Mouse (Mus musculus): ENCODE data around the gene Myo10. TPM values are rescaled to one million over a fixed set of nuclear protein-coding genes. Genes with fewer than 3 reads are reported as not detected.
A peak's percentile ranks its signal among the peaks of the same experiment; 100 is the strongest.
"Not testable (repeated sequence)": the region's sequence is repeated elsewhere in the genome, so short reads cannot be mapped to it uniquely, and the experiment has no call there.

Myo10 gene
- polyA plus RNA-seq, 1 experiment from 2014 or later: 24.4 TPM

DNA sequence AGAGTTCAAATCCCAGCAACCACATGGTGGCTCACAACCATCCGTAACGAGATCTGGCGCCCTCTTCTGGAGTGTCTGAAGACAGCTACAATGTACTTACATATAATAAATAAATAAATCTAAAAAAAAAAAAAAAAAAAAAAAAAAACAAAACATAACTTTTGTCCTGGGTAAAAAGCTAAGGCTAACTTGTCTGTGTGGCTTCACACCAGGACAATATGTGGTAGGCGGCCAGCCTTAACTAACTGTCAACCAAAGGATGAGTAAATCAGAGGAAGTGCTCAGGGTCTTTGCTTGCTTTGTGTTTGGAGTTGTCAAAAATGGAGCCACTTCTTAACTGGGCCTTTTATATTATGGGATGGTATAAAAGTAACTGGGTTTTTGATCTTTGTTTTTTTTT lies 95.8 kb downstream of the Myo10 start:
- H3K9ac ChIP-seq; H3K4me3 ChIP-seq (replicated peaks; ENCODE audit: low read length); H3K36me3 ChIP-seq (replicated peaks; ENCODE audit: control insufficient read depth, insufficient read depth); DNase-seq (ENCODE audit: low spot score); H3K4me2 ChIP-seq (replicated peaks); H3K9me3 ChIP-seq (ENCODE audit: control insufficient read depth, low read length); ATAC-seq (ENCODE audit: low FRiP score); H3K27ac ChIP-seq; H3K27me3 ChIP-seq (ENCODE audit: control insufficient read depth, insufficient read depth, low read length): not testable (repeated sequence)
- WGBS: 100% methylated on average over 1 of the region's 4 CpGs
- H3K4me1 ChIP-seq (replicated peaks; ENCODE audit: control insufficient read depth, insufficient read depth, low read length): peaks cover 21% of the 10 kb centered on the region

DNA sequence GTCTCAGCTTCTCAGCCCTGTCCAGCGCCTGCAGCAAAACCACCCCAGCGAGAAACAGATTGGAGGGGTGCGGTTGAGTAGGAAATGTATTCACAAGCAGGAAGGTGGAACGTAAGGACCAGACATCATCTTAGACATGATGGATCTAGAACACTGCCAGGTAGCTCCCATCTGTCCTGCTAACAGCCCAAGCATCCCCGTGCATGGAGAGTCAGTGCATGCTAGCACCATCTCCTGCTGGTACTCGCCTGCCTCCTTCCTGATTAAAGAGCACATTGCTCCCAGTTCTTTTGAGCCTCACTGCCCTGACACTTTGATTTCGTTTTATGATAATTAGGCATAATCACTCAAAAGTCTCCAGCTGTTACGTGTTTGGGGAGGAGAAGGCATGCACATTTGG lies 96.9 kb downstream of the Myo10 start:
- WGBS: 68% methylated on average over 8 of the region's 8 CpGs
- peaks cover 11% of the 10 kb centered on the region for H3K4me1 ChIP-seq (replicated peaks; ENCODE audit: control insufficient read depth, insufficient read depth, low read length)
- ATAC-seq (ENCODE audit: low FRiP score) (no peak), DNase-seq (ENCODE audit: low spot score) (no peak)
- H3K27me3 ChIP-seq (ENCODE audit: control insufficient read depth, insufficient read depth, low read length): no peaks in the 10 kb centered on the region
- H3K9me3 ChIP-seq (ENCODE audit: control insufficient read depth, low read length): no peaks in the 10 kb centered on the region
- H3K9ac ChIP-seq: no peak overlapping the region
- H3K4me2 ChIP-seq (replicated peaks): no peak overlapping the region
- H3K4me3 ChIP-seq (replicated peaks; ENCODE audit: low read length): no peak overlapping the region
- no peak overlapping the region for H3K27ac ChIP-seq
- no peaks in the 10 kb centered on the region for H3K36me3 ChIP-seq (replicated peaks; ENCODE audit: control insufficient read depth, insufficient read depth)

DNA sequence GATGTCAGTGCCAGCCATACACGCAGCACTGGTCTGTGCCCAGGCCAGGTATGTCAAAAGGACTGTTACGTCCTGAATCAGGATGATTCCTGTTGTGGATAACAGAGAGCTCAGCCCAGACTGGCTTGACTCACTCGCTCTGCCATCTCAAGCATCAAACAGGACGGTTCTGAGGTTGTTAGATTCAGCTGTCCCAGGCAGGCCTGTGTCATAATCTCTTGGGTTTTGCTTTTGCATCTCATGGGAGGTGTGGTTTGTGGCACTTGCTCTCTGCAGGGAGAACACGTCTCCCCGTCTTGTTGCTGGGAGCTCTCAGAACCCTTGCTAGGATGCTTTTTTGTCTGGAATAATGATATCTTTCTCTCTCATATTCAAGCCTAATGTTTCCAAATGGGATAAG lies 97.9 kb downstream of the Myo10 start:
- 89% methylated on average over 6 of the region's 6 CpGs for WGBS
- H3K27ac ChIP-seq: no peak overlapping the region
- no peak overlapping the region for H3K4me3 ChIP-seq (replicated peaks; ENCODE audit: low read length)
- no peaks in the 10 kb centered on the region for H3K9me3 ChIP-seq (ENCODE audit: control insufficient read depth, low read length)
- H3K9ac ChIP-seq: no peak overlapping the region
- H3K27me3 ChIP-seq (ENCODE audit: control insufficient read depth, insufficient read depth, low read length): no peaks in the 10 kb centered on the region
- ATAC-seq (ENCODE audit: low FRiP score): no peak
- no peak for DNase-seq (ENCODE audit: low spot score)
- no peak overlapping the region for H3K4me2 ChIP-seq (replicated peaks)
- H3K36me3 ChIP-seq (replicated peaks; ENCODE audit: control insufficient read depth, insufficient read depth): no peaks in the 10 kb centered on the region
- peaks cover 8% of the 10 kb centered on the region for H3K4me1 ChIP-seq (replicated peaks; ENCODE audit: control insufficient read depth, insufficient read depth, low read length)

DNA sequence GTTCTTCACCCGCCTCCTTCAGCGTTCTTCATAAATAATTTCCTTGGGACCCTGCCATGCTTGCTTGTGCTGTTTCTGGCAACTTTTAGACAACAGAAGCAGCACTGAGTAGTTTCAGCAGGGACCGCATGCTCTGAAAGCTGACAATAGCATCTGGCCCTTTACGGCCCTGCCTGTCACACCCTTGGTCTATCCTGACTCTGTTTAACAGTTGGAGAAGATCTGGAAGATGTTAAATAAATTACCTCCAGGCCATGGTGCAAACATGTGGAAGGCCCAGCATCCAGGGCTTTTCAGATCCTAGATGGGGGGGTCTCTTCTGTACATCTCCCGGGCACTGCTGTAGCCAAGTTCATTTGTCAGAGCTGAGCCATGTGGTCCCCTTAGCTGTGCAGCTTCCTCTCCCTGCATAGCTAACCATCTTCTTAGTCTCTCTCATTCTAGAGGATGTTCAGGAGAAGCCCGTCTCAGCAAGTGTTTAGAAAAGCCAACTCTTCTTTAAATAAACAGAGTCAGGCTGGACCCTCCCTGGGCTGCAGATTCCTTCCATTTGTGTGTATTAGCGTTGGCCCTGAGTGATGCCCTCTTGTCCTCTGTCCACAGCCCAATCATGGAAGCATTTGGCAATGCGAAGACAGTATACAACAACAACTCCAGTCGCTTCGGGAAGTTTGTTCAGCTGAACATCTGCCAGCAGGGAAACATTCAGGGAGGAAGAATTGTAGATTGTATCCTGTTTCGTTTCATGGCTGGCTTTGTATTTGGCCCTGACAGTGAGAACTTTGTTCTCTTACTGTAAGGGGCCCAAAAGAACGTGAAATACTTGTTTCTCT lies 101.2 kb downstream of the Myo10 start:
- DNase-seq (ENCODE audit: low spot score) (no peak), ATAC-seq (ENCODE audit: low FRiP score) (no peak)
- Histone ChIP-seq H3K4me2 (replicated peaks) (no peak overlapping the region), H3K4me1 (replicated peaks; ENCODE audit: control insufficient read depth, insufficient read depth, low read length) (no peaks in the 10 kb centered on the region), H3K36me3 (replicated peaks; ENCODE audit: control insufficient read depth, insufficient read depth) (no peaks in the 10 kb centered on the region), H3K27me3 (ENCODE audit: control insufficient read depth, insufficient read depth, low read length) (no peaks in the 10 kb centered on the region), H3K9ac (no peak overlapping the region), H3K27ac (no peak overlapping the region), H3K9me3 (ENCODE audit: control insufficient read depth, low read length) (no peaks in the 10 kb centered on the region), H3K4me3 (replicated peaks; ENCODE audit: low read length) (no peak overlapping the region)
- 73% methylated on average over 12 of the region's 12 CpGs for WGBS

DNA sequence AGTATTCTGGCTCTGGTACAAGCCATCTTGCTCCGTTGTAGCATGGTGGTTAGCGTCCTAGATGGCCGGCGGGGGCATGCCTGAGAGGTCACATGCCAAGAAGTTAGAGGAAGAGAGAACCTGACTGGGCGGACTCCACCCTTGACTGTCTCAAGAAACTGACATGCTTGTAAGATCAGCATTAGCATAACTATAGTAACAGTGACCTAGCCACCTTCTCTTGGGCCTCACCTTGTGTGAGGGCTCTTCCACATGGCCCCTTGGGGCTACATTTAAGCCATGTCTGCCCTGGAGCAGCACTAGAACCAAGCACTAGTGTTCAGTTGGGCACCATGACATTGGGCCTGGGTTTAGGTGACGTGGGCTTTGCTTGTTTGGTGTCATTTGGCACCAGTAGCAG lies 102.2 kb downstream of the Myo10 start:
- Histone ChIP-seq H3K9me3 (ENCODE audit: control insufficient read depth, low read length) (no peaks in the 10 kb centered on the region), H3K4me1 (replicated peaks; ENCODE audit: control insufficient read depth, insufficient read depth, low read length) (no peaks in the 10 kb centered on the region), H3K27me3 (ENCODE audit: control insufficient read depth, insufficient read depth, low read length) (no peaks in the 10 kb centered on the region), H3K36me3 (replicated peaks; ENCODE audit: control insufficient read depth, insufficient read depth) (no peaks in the 10 kb centered on the region), H3K4me2 (replicated peaks) (no peak overlapping the region), H3K27ac (no peak overlapping the region), H3K9ac (no peak overlapping the region), H3K4me3 (replicated peaks; ENCODE audit: low read length) (no peak overlapping the region)
- 96% methylated on average over 6 of the region's 6 CpGs for whole genome bisulfite sequencing
- ATAC-seq (ENCODE audit: low FRiP score) (no peak), DNase-seq (ENCODE audit: low spot score) (no peak)

DNA sequence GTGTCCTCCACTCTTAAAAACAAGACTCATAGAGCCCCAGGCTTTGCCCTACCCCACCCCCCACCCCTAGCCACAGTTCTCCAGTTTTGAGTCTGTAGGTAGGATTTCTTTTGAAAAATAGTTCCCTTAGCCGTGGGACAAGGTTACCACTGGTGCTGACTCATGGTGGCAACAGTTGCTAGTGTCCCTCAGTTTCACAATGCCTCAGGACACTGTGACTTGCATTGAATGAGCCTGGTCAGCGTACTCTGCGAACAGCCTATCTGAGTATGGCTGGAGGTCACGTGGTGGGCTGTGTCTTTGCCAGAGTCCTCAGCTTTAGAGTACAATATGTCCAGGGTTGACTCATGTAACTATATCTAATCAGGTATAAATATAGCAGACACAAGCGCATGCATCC lies 104.5 kb downstream of the Myo10 start:
- H3K27ac ChIP-seq: no peak overlapping the region
- no peaks in the 10 kb centered on the region for H3K36me3 ChIP-seq (replicated peaks; ENCODE audit: control insufficient read depth, insufficient read depth)
- H3K27me3 ChIP-seq (ENCODE audit: control insufficient read depth, insufficient read depth, low read length): no peaks in the 10 kb centered on the region
- no peak for DNase-seq (ENCODE audit: low spot score)
- ATAC-seq (ENCODE audit: low FRiP score): no peak
- no peak overlapping the region for H3K9ac ChIP-seq
- no peak overlapping the region for H3K4me2 ChIP-seq (replicated peaks)
- H3K9me3 ChIP-seq (ENCODE audit: control insufficient read depth, low read length): no peaks in the 10 kb centered on the region
- H3K4me3 ChIP-seq (replicated peaks; ENCODE audit: low read length): no peak overlapping the region
- WGBS: 86% methylated on average over 5 of the region's 5 CpGs
- H3K4me1 ChIP-seq (replicated peaks; ENCODE audit: control insufficient read depth, insufficient read depth, low read length): no peaks in the 10 kb centered on the region

DNA sequence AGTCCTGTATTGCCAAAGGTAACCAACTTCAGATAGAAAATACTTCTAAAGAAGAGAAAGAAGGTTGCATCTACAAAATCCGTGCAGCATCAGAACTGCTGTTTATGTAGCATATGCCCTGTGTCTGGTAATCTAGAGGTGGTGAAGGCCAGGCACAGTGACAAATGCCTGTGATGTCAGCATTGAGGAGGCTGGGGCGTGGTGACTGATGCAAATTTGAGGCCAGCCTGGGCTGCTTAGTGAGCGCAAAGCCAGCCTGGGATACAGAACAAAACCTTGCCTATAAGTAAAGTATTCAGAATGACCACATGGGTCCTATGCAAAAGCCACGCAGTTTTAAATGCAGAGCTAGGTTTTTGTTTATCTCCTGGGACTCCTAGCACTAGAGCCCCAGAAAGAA lies 106.2 kb downstream of the Myo10 start:
- DNase-seq (ENCODE audit: low spot score) (no peak), ATAC-seq (ENCODE audit: low FRiP score) (no peak)
- 66% methylated on average over 4 of the region's 4 CpGs for WGBS

DNA sequence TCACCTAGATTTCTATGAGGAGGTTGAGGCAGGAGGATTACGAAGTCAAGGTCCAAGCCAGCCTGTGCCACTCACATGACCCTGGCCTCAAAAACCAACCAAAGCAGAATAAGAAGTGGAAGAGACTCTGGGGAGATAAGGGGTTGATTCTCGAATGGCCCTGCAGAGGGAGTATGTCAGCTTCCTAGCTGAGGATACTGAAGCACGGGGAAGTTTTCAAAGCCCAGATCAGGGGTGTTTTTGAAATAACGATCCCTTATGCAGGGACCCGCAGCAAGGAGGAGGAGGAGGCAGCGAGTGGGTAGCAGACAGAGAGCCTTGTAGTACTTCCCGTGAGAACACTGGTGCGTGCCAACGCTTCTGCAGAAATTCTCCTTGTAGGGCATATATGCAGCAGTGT lies 108.7 kb downstream of the Myo10 start:
- Histone ChIP-seq H3K4me1 (replicated peaks; ENCODE audit: control insufficient read depth, insufficient read depth, low read length) (no peaks in the 10 kb centered on the region), H3K9ac (no peak overlapping the region), H3K27ac (no peak overlapping the region), H3K9me3 (ENCODE audit: control insufficient read depth, low read length) (no peaks in the 10 kb centered on the region), H3K36me3 (replicated peaks; ENCODE audit: control insufficient read depth, insufficient read depth) (no peaks in the 10 kb centered on the region), H3K4me2 (replicated peaks) (no peak overlapping the region), H3K4me3 (replicated peaks; ENCODE audit: low read length) (no peak overlapping the region), H3K27me3 (ENCODE audit: control insufficient read depth, insufficient read depth, low read length) (no peaks in the 10 kb centered on the region)
- DNase-seq (ENCODE audit: low spot score) (no peak), ATAC-seq (ENCODE audit: low FRiP score) (peak; percentile 55; the same call in 1 of the 2 replicates)
- 28% methylated on average over 9 of the region's 9 CpGs for WGBS

More for the DNA sequence above, 106.2 kb downstream of the Myo10 start:
- no peak overlapping the region for H3K4me2 ChIP-seq (replicated peaks)
- no peaks in the 10 kb centered on the region for H3K36me3 ChIP-seq (replicated peaks; ENCODE audit: control insufficient read depth, insufficient read depth)
- H3K9ac ChIP-seq: no peak overlapping the region
- no peaks in the 10 kb centered on the region for H3K27me3 ChIP-seq (ENCODE audit: control insufficient read depth, insufficient read depth, low read length)
- H3K4me1 ChIP-seq (replicated peaks; ENCODE audit: control insufficient read depth, insufficient read depth, low read length): no peaks in the 10 kb centered on the region
- H3K27ac ChIP-seq: no peak overlapping the region
- H3K9me3 ChIP-seq (ENCODE audit: control insufficient read depth, low read length): no peaks in the 10 kb centered on the region
- no peak overlapping the region for H3K4me3 ChIP-seq (replicated peaks; ENCODE audit: low read length)

DNA sequence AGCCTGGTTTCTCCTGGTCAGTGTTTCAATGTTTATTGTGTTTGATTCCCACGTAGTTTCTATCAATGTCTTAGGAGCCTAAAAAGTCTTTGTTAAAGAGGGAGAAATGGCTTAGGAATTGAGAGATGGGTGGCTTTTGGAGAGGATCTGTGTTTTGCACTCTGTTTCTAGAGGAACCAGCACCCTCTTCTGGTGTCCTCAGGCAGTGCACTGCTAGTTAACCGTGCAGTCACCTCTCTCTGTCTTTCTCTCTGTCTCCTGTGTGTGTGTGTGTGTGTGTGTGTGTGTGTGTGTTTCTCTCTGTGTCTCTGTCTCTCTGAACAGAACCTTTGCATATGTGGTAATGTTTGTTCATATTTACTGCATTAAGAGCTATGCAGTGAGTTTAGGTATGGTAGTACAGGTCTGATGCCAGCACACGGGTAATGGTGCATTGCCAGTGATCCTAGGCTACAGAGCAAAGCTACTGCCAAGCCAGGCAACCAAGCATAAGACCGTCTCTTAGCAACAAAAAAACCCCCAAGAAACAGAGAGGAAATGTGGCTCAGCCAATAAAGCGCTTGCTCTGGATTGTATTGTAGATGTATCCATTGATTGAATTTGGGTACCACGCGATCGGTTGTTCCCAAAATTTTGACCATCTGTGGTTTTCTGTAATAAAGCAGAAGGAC lies 110.6 kb downstream of the Myo10 start:
- 65% methylated on average over 8 of the region's 8 CpGs for WGBS
- peak; percentile 73 for DNase-seq (ENCODE audit: low spot score)
- Histone ChIP-seq H3K9me3 (ENCODE audit: control insufficient read depth, low read length) (no peaks in the 10 kb centered on the region), H3K9ac (no peak overlapping the region), H3K4me3 (replicated peaks; ENCODE audit: low read length) (no peak overlapping the region), H3K4me1 (replicated peaks; ENCODE audit: control insufficient read depth, insufficient read depth, low read length) (no peaks in the 10 kb centered on the region), H3K4me2 (replicated peaks) (no peak overlapping the region), H3K36me3 (replicated peaks; ENCODE audit: control insufficient read depth, insufficient read depth) (no peaks in the 10 kb centered on the region), H3K27me3 (ENCODE audit: control insufficient read depth, insufficient read depth, low read length) (no peaks in the 10 kb centered on the region), H3K27ac (no peak overlapping the region)
- peak; percentile 60 for ATAC-seq (ENCODE audit: low FRiP score)
